Mouse (Mus musculus): Measurements from ENCODE around the gene Megf11. TPM values are rescaled to one million over a fixed set of nuclear protein-coding genes. Genes with fewer than 3 reads are reported as not detected.
A peak's percentile ranks its signal among the peaks of the same experiment; 100 is the strongest.
"Not testable (repeated sequence)": the region's sequence is repeated elsewhere in the genome, so short reads cannot be mapped to it uniquely, and the experiment has no call there.

Gene Megf11
- polyA plus RNA-seq, 1 experiment from 2014 or later: 1.2 TPM

DNA sequence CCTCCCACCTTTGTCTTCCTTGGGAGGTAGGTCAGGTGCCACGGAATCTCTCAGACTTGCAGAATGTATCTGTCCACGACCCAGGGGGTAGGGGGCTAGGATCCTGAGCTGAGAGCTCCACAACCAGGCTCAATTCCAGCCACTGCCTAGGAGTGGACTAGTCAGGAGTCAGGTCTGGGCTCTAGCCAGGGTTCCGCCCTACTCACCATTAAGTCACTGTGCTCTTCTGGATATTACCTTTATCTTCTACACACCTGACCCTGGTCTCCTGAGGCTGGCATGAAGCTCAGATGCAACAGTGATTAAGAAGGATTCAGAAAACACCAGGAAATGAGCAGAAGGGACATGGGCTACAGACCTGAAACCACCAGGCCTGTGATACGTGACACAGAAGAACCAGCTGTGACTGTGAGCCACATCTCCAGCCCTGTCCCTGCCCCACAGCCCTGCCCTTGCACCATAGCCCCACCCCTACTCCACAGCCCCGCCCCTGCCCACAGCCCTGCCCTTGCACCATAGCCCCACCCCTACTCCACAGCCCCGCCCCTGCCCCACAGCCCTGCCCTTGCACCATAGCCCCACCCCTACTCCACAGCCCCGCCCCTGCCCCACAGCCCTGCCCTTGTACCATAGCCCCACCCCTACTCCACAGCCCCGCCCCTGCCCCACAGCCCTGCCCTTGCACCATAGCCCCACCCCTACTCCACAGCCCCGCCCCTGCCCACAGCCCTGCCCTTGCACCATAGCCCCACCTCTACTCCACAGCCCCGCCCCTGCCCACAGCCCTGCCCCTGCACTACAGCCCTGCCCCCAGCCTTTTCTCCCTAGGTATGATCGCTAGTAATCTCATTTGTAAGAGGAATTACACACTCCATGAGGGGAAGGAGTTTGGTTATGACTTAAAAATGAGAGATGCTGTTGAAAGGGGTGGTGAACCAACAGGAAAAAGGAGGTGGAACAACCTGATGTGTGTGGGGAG is 286.2 kb downstream of the Megf11 start:
- H3K27ac ChIP-seq; H3K9me3 ChIP-seq; H3K4me3 ChIP-seq (replicated peaks); H3K4me2 ChIP-seq; H3K9ac ChIP-seq; H3K27me3 ChIP-seq (replicated peaks); H3K4me1 ChIP-seq; H3K36me3 ChIP-seq: not testable (repeated sequence)
- 34% methylated on average over 8 of the region's 11 CpGs for WGBS
- ATAC-seq (ENCODE audit: insufficient read depth, low FRiP score, low read depth): peak; percentile 76; the same call in 1 of the 2 replicates

DNA sequence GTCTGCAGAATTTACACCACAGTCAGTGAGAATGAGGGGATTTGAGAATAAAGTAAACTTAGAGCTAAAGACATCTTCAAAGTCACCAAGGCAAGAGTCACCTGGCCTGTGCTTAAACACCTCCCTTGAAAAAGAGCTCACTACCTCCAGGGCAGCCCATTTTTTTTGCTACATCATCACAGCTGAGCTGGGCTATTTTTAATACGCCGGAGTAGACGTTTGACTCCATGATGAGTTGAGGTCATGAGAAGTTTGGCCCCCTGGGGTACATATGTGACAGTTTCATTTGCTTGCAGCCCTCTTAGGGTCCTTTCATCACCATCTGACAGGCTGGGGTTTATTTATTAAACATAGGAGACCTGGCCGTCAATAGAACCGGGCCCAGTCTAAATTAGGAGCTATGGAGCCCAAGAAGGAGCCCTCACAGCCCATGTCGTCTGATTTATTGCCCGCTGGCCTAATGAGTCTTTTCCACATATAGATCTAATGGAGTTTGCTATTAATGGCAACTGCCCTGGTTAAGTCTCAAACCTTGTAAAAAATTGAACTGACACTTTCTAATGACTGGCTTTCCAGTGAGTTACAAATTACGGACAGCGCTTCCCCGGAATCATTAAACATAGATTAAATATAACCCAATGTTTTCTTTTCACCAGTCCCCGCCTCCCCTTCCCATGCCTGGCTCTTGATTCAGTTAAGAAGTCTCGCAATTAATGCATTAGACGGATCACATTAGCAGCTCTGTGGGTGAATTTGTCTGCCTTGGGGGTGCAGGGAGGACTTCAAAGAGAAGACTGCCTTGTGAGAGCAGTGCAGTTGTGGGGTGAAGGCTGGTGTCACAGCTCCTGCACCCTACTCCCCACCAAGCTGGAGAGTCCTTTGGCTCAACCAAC is 301.9 kb downstream of the Megf11 start:
- Histone ChIP-seq H3K36me3 (no peaks in the 10 kb centered on the region), H3K9ac (no peak overlapping the region), H3K4me3 (replicated peaks) (no peak overlapping the region), H3K4me1 (0 out of 2 replicates have a peak, but pooled peaks cover 3% of the 10 kb centered on the region), H3K27me3 (replicated peaks) (no peaks in the 10 kb centered on the region), H3K9me3 (no peaks in the 10 kb centered on the region), H3K27ac (no peak overlapping the region), H3K4me2 (no peak overlapping the region)
- 39% methylated on average over 13 of the region's 13 CpGs for WGBS
- ATAC-seq (ENCODE audit: insufficient read depth, low FRiP score, low read depth): no peak

GRCm38 (mm10) chr9:64688015-64688394 is 302.6 kb downstream of the Megf11 start:
- peak; percentile 38; the same call in 1 of the 2 replicates for ATAC-seq (ENCODE audit: insufficient read depth, low FRiP score, low read depth)
- H3K9me3 ChIP-seq: no peaks in the 10 kb centered on the region
- 55% methylated on average over 1 of the region's 1 CpGs for WGBS
- no peaks in the 10 kb centered on the region for H3K27me3 ChIP-seq (replicated peaks)
- no peak overlapping the region for H3K27ac ChIP-seq
- H3K4me3 ChIP-seq (replicated peaks): no peak overlapping the region
- no peaks in the 10 kb centered on the region for H3K36me3 ChIP-seq
- H3K4me2 ChIP-seq: no peak overlapping the region
- no peak overlapping the region for H3K9ac ChIP-seq
- H3K4me1 ChIP-seq: 0 out of 2 replicates have a peak, but pooled peaks cover 3% of the 10 kb centered on the region

- 74% methylated on average over 2 of the region's 2 CpGs for WGBS
- H3K4me2 ChIP-seq: no peak overlapping the region
- ATAC-seq (ENCODE audit: insufficient read depth, low FRiP score, low read depth): no peak
These were observed 305.3 kb downstream of the Megf11 start for GRCm38 (mm10) chr9:64690771-64691170.

DNA sequence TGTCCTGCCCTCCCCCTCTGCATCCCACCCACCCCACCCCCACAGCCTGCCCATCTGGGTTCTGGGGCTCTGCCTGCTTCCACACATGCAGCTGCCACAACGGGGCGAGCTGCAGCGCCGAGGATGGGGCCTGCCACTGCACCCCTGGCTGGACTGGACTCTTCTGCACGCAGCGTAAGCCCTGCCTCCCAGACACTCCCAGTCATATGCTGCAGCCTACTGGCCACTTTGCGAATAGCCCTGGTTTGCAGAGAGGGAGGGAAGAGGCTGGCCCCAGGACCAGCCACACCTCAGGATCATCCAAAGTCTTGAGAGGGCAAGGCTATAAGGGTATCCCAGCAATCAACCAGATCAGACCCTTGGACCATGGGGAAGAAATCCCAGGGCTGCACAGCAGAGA is 305.8 kb downstream of the Megf11 start:
- H3K9ac ChIP-seq: no peak overlapping the region
- ATAC-seq (ENCODE audit: insufficient read depth, low FRiP score, low read depth): peak; percentile 36; the same call in 1 of the 2 replicates
- WGBS: 8% methylated on average over 7 of the region's 7 CpGs

More at GRCm38 (mm10) chr9:64690771-64691170, 305.3 kb downstream of the Megf11 start:
- Histone ChIP-seq H3K27ac (no peak overlapping the region), H3K9ac (no peak overlapping the region), H3K9me3 (no peaks in the 10 kb centered on the region), H3K36me3 (0 out of 2 replicates have a peak, but pooled peaks cover 16% of the 10 kb centered on the region), H3K4me3 (replicated peaks) (no peak overlapping the region), H3K4me1 (0 out of 2 replicates have a peak, but pooled peaks cover 3% of the 10 kb centered on the region), H3K27me3 (replicated peaks) (no peaks in the 10 kb centered on the region)

GRCm38 (mm10) chr9:64693094-64693493 is 307.7 kb downstream of the Megf11 start:
- no peak overlapping the region for H3K9ac ChIP-seq
- no peak for ATAC-seq (ENCODE audit: insufficient read depth, low FRiP score, low read depth)

More for the DNA sequence above, 305.8 kb downstream of the Megf11 start:
- no peaks in the 10 kb centered on the region for H3K27me3 ChIP-seq (replicated peaks)
- no peaks in the 10 kb centered on the region for H3K9me3 ChIP-seq
- no peak overlapping the region for H3K4me2 ChIP-seq
- 0 out of 2 replicates have a peak, but pooled peaks cover 16% of the 10 kb centered on the region for H3K36me3 ChIP-seq
- H3K4me1 ChIP-seq: 0 out of 2 replicates have a peak, but pooled peaks cover 3% of the 10 kb centered on the region
- no peak overlapping the region for H3K4me3 ChIP-seq (replicated peaks)
- H3K27ac ChIP-seq: no peak overlapping the region

GRCm38 (mm10) chr9:64695266-64695665 is 309.8 kb downstream of the Megf11 start:
- no peak overlapping the region for H3K9ac ChIP-seq
- ATAC-seq (ENCODE audit: insufficient read depth, low FRiP score, low read depth): no peak
- H3K27me3 ChIP-seq (replicated peaks): no peaks in the 10 kb centered on the region
- no peak overlapping the region for H3K27ac ChIP-seq
- H3K9me3 ChIP-seq: no peaks in the 10 kb centered on the region
- no peak overlapping the region for H3K4me3 ChIP-seq (replicated peaks)
- no peaks in the 10 kb centered on the region for H3K4me1 ChIP-seq
- 87% methylated on average over 1 of the region's 1 CpGs for WGBS
- H3K4me2 ChIP-seq: no peak overlapping the region
- 0 out of 2 replicates have a peak, but pooled peaks cover 16% of the 10 kb centered on the region for H3K36me3 ChIP-seq

More at GRCm38 (mm10) chr9:64693094-64693493, 307.7 kb downstream of the Megf11 start:
- Histone ChIP-seq H3K27ac (no peak overlapping the region), H3K27me3 (replicated peaks) (no peaks in the 10 kb centered on the region), H3K4me1 (no peaks in the 10 kb centered on the region), H3K9me3 (no peaks in the 10 kb centered on the region), H3K4me3 (replicated peaks) (no peak overlapping the region), H3K36me3 (0 out of 2 replicates have a peak, but pooled peaks cover 16% of the 10 kb centered on the region), H3K4me2 (no peak overlapping the region)
- WGBS: 75% methylated on average over 2 of the region's 2 CpGs

DNA sequence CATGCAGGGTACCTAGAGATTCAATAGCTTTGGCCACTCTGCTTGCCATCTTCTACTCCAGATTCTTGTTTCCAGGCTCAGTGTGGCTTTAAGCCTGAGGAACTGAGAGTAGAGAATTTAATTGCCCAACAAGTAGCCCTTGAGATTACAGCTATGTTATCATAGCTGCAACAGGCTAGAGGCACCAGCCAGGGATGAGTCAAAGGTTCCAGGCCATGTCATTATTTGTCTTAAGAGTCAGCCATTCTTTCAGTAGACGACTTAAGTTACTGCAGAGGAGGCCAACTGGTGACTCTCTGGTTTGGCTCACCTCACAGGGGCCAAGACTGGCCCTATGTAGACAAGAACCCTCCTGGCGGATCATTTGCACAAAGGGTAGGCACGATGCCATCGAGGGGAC is 311.0 kb downstream of the Megf11 start:
- ATAC-seq (ENCODE audit: insufficient read depth, low FRiP score, low read depth): no peak
- no peaks in the 10 kb centered on the region for H3K9me3 ChIP-seq
- no peak overlapping the region for H3K4me2 ChIP-seq
- 84% methylated on average over 4 of the region's 4 CpGs for WGBS
- no peaks in the 10 kb centered on the region for H3K4me1 ChIP-seq
- no peak overlapping the region for H3K27ac ChIP-seq
- no peak overlapping the region for H3K4me3 ChIP-seq (replicated peaks)
- H3K9ac ChIP-seq: no peak overlapping the region
- 0 out of 2 replicates have a peak, but pooled peaks cover 16% of the 10 kb centered on the region for H3K36me3 ChIP-seq
- H3K27me3 ChIP-seq (replicated peaks): no peaks in the 10 kb centered on the region

DNA sequence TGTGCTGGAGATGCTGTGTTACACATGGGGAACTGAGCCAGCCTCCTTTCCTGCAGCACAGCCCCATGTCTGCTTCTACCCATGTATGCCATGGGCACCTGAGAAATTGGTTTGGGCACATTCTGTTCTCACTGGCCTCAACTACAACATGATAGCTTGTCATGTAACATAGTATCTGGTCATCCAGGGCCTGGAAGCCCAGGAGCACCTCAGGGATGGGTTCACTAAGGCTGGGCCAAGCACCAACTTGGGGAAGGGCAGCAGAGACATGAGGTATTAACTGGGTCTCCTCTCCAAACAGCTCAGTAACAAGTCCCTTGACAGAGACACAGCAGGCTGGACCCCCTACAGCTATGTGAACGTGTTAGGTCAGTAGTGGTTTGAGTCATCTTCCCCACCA is 311.6 kb downstream of the Megf11 start:
- Histone ChIP-seq H3K4me2 (no peak overlapping the region), H3K36me3 (0 out of 2 replicates have a peak, but pooled peaks cover 16% of the 10 kb centered on the region), H3K4me3 (replicated peaks) (no peak overlapping the region), H3K4me1 (no peaks in the 10 kb centered on the region), H3K27ac (no peak overlapping the region), H3K9ac (no peak overlapping the region), H3K27me3 (replicated peaks) (no peaks in the 10 kb centered on the region), H3K9me3 (no peaks in the 10 kb centered on the region)
- no peak for ATAC-seq (ENCODE audit: insufficient read depth, low FRiP score, low read depth)
- WGBS: 76% methylated on average over 1 of the region's 1 CpGs

DNA sequence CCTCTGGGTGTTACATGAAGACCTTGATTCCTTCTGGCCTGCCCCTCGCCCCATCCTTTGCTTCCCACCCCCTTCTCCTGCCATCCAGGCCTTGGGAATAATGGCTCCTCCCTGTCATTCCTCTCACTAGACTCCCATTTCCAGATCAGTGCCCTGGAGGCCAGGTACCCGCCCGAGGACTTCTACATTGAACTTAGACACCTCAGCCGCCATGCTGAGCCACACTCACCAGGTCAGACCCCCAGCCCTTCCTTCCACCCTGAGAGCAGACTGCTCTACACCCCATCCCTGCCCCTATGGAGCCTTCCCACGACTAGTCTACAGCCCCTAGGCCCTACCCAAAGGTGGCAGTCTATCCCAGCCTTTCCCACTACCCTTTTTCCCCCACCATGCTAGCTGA is 312.3 kb downstream of the Megf11 start:
- ATAC-seq (ENCODE audit: insufficient read depth, low FRiP score, low read depth): no peak
- H3K27ac ChIP-seq: no peak overlapping the region
- H3K4me2 ChIP-seq: no peak overlapping the region
- WGBS: 79% methylated on average over 5 of the region's 5 CpGs
- no peak overlapping the region for H3K9ac ChIP-seq
- 0 out of 2 replicates have a peak, but pooled peaks cover 16% of the 10 kb centered on the region for H3K36me3 ChIP-seq
- H3K27me3 ChIP-seq (replicated peaks): no peaks in the 10 kb centered on the region
- H3K4me3 ChIP-seq (replicated peaks): no peak overlapping the region
- no peaks in the 10 kb centered on the region for H3K9me3 ChIP-seq
- no peaks in the 10 kb centered on the region for H3K4me1 ChIP-seq

DNA sequence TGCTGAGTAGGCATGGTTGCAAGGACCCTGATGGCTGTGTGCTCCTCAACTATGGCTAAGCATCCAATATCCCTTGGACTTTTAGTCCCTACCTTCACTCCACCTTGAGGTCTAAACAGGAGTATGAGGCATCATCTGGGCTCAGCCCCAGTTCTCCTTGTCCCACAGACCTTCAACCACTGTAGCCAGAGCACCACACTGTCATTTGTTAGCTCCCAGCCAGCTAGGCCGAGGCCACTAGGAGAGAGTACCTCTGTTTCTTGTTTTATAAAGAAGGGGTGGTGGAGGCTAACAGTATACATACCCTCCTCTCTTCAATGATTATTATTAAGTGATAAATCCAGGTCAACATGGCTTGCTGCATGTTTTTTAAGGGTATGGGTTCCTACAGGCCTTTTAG is 313.2 kb downstream of the Megf11 start:
- Histone ChIP-seq H3K27me3 (replicated peaks) (no peaks in the 10 kb centered on the region), H3K27ac (no peak overlapping the region), H3K36me3 (0 out of 2 replicates have a peak, but pooled peaks cover 15% of the 10 kb centered on the region), H3K4me1 (no peaks in the 10 kb centered on the region), H3K4me2 (no peak overlapping the region), H3K9ac (no peak overlapping the region), H3K9me3 (no peaks in the 10 kb centered on the region), H3K4me3 (replicated peaks) (no peak overlapping the region)
- no peak for ATAC-seq (ENCODE audit: insufficient read depth, low FRiP score, low read depth)
- WGBS: 100% methylated on average over 1 of the region's 1 CpGs
